Mouse (Mus musculus) embryonic fibroblast, embryonic 13.5 days (primary cell): ENCODE results near the gene Rapgef4. TPM values are rescaled to one million over a fixed set of nuclear protein-coding genes. Genes with fewer than 3 reads are reported as not detected.

Experiments used
- H3K27ac ChIP-seq: 2 replicates; pipeline ENCODE4 v1.5.1; 2012; ENCODE audit warnings: low read length, control low read depth, inconsistent platforms; ENCODE audit not compliant: insufficient read depth
- H3K4me1 ChIP-seq: 2 replicates; pipeline ENCODE4 v1.6.1; 2011; ENCODE audit warnings: low read length; ENCODE audit not compliant: control insufficient read depth, insufficient read depth
- H3K4me3 ChIP-seq: 2 replicates; pipeline ENCODE4 v1.5.1; 2011; ENCODE audit warnings: mild to moderate bottlenecking, control low read depth, low read length; ENCODE audit not compliant: insufficient read depth
- CTCF ChIP-seq: IDR thresholded peaks from 2 replicates; pipeline ENCODE4 v1.5.1; 2011; ENCODE audit warnings: mild to moderate bottlenecking, control low read depth, low read length, moderate library complexity, borderline replicate concordance; ENCODE audit not compliant: insufficient read depth
- POLR2A ChIP-seq: IDR thresholded peaks from 2 replicates; pipeline ENCODE4 v1.6.1; 2011; ENCODE audit warnings: low read depth, mild to moderate bottlenecking, control low read depth, low read length, moderate library complexity
- polyA plus RNA-seq: library from polyadenylated mRNA; stranded (reverse); fragments of >200 nt; gene quantifications from 2 replicates; pipeline ENCODE4 v1.2.4, GENCODE M21; 2011; ENCODE audit warnings: low read depth; ENCODE audit not compliant: missing spikeins, insufficient read length

The Rapgef4 gene
- polyA plus RNA-seq, 1 experiment = not detected

GRCm38 (mm10) chr2:71981343-71981851 is 357 bp downstream of the Rapgef4 start:
- Histone ChIP-seq H3K4me1 (no peaks in the 10 kb centered on the region), H3K27ac (no peak overlapping the region), H3K4me3 (peak overlapping the region; percentile 19; the same call in 1 of the 2 replicates)
- no peak for TF ChIP-seq CTCF
- no peak for TF ChIP-seq POLR2A

- Histone ChIP-seq H3K4me1 (no peaks in the 10 kb centered on the region), H3K4me3 (no peak overlapping the region), H3K27ac (no peak overlapping the region)
- TF ChIP-seq POLR2A (no peak), CTCF (no peak)
These were observed 856 bp downstream of the Rapgef4 start for GRCm38 (mm10) chr2:71981896-71982295.

DNA sequence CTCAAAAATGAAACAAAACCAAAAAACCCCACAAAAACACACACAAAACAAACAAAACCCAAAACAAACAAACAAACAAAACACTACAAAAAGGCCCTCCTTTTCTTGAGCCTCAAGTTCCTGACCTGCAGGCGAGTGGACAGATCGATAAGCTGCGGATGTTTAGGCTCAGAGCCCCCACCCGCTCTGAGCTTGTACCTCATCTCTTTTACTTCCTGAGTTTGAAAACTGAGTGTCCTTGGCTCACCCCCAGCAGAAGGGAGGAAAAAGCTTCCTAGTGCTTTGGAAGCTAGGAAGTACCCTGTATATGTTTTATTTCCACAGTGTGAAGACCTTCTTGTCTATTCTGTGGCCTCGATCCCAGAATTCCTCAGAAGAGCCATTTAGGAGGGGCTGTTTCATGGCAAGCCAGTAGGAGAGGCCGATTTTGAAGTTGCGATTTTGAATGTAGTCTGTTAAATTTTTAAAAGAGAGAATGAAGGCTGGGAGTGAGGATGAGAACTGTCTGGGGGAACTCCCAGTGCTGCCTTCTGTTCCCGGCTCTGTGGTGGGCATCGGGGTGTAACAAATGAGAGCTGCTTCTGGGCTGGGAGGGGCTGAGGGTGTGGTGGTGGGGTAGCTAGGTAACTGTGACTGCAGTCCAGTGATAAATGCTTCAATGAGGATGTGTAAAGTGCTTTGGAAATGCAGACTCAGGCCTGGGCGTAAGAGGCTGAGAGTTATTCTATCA is 2.0 kb downstream of the Rapgef4 start:
- TF ChIP-seq POLR2A (no peak), CTCF (no peak)
- H3K4me3 ChIP-seq = no peak overlapping the region
- no peak overlapping the region for H3K27ac ChIP-seq
- no peaks in the 10 kb centered on the region for H3K4me1 ChIP-seq

DNA sequence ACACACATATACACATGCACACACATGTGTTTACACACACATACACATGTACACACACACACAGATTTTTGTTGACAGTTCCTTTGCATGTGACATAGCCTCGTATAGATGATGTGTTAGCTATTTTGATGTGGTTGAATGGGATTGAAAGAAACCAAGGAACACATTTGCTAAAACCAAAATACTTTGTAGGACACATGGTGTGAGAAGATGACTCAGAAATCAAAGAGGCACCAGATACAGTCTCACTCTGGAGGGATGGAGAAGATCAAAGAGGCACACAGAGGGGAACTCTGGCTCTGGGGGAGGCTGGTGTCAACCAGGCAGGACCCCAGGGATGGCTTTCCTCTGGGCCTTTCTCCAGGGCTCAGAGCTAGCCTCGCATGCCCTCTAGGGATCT is 4.7 kb downstream of the Rapgef4 start:
- Histone ChIP-seq H3K4me3 (no peak overlapping the region), H3K27ac (no peak overlapping the region), H3K4me1 (no peaks in the 10 kb centered on the region)
- TF ChIP-seq POLR2A (no peak), CTCF (no peak)

GRCm38 (mm10) chr2:71986276-71986848 is 5.3 kb downstream of the Rapgef4 start:
- H3K4me3 ChIP-seq = no peak overlapping the region
- TF ChIP-seq CTCF (no peak), POLR2A (no peak)
- H3K4me1 ChIP-seq = no peaks in the 10 kb centered on the region
- no peak overlapping the region for H3K27ac ChIP-seq

DNA sequence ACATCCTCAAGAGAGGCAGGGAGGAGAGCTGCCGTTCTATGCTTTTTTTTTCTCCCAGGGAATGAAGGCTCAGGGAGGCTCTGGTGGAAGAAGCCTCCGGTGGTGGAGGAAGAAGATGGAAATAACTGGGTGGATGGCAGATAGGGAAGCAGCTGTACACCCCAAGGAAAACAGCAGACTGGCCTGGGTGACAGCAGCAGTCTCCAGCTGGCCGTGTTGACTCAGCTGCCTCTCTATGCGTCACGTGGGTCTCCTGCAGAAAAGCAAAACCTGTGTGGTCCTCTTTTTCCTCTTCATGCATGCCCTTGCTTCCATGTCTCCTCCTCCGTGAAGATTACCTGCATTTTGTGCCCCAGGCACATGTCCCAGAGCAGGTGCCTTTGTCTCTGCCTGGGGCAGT is 7.5 kb downstream of the Rapgef4 start:
- Histone ChIP-seq H3K4me3 (no peak overlapping the region), H3K27ac (no peak overlapping the region), H3K4me1 (no peaks in the 10 kb centered on the region)
- TF ChIP-seq POLR2A = no peak
- no peak for TF ChIP-seq CTCF

DNA sequence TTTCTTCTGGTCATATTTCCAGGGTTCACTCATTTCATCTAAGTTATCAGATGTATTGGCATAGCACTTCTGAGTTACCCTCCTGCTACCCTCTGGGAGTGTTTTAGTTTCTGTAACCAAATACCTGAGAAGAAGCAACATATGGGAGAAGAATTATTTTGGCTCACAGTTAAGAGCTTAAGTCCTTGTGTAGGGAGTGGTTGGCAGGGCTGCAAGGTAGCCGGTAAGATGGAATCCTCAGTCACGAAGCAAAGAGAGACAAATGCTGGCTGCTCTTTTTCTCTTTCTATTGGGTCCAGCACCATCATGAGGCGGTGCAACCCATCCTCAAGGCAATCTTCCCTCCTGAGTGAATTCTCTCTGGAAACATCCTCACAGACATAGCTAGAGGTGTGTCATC is 11.1 kb downstream of the Rapgef4 start:
- no peak overlapping the region for H3K4me3 ChIP-seq
- no peak overlapping the region for H3K27ac ChIP-seq
- H3K4me1 ChIP-seq = no peaks in the 10 kb centered on the region
- TF ChIP-seq POLR2A (no peak), CTCF (no peak)

DNA sequence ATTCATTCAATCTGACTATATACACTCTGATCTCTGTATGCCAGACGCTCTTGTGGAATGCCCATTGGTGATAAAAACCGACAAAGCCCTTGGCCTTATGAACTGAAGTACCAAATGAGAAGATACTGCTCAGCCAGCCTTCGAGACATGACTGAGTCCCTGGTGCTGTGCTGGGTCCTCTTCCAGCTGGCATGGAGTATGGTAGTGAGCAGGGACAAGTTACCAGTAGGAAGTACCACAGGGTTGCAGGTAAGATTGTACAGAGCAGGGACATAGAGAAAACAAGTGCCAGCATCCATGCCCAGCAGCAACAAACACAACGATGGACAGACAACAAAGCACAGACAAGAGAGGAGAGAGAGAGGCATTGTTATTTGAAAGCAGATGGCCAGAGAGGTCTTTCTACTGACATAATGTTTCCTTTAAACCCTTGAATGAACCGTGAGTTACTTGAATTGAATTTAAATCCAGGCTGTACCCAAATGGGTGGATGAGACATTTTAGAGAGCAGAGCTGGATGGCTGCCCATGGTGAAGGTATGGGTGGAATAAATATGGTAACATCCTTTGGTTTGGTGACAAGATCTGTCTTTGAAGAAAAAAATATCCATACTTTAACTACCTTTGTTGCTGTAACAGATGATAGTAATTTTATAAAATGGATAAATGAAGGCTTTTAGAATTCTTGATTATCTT is 12.8 kb downstream of the Rapgef4 start:
- H3K27ac ChIP-seq = no peak overlapping the region
- no peak overlapping the region for H3K4me3 ChIP-seq
- no peaks in the 10 kb centered on the region for H3K4me1 ChIP-seq
- TF ChIP-seq CTCF (no peak), POLR2A (no peak)

- Histone ChIP-seq H3K27ac (no peak overlapping the region), H3K4me1 (no peaks in the 10 kb centered on the region), H3K4me3 (no peak overlapping the region)
- TF ChIP-seq CTCF (no peak), POLR2A (no peak)
These were observed 17.5 kb downstream of the Rapgef4 start for GRCm38 (mm10) chr2:71998531-71998930.

DNA sequence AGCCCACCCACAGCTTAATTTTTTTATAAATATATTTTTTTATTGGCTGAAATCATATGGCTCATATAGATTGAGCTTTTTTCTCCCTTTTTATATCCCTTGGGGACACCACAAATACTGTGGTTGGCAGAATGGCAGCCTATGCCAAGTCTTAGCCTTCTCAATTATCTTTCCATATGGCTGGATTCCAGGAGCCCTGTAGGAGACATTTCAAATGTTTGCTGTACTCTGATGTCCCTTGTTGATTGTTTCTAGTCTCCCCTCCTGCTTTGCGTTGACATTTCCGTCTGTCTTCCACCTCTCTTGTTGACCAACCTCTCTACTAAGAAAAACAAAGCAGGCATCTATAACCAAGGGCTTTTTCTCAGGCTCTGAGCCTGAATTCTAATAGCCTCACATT is 19.1 kb downstream of the Rapgef4 start:
- H3K27ac ChIP-seq = no peak overlapping the region
- no peak for TF ChIP-seq CTCF
- no peak overlapping the region for H3K4me3 ChIP-seq
- H3K4me1 ChIP-seq = no peaks in the 10 kb centered on the region
